Mouse (Mus musculus) small intestine, adult 2 months (tissue): ENCODE results near the gene Adcy4. TPM values are rescaled to one million over a fixed set of nuclear protein-coding genes. Genes with fewer than 3 reads are reported as not detected.

ENCODE experiments used
- H3K27ac ChIP-seq: fragments of 200-500 bp; 2 replicates; pipeline ENCODE4 v1.5.1; 2012; ENCODE audit warnings: low read depth, low read length, control low read depth, inconsistent platforms; ENCODE audit not compliant: insufficient read depth
- H3K27me3 ChIP-seq: fragments of 200-500 bp; 2 replicates; pipeline ENCODE4 v1.6.1; 2012; ENCODE audit warnings: mild to moderate bottlenecking, moderate library complexity, low read length, inconsistent platforms; ENCODE audit not compliant: control insufficient read depth, insufficient read depth
- H3K36me3 ChIP-seq: fragments of 200-500 bp; 2 replicates; pipeline ENCODE4 v1.6.1; 2012; ENCODE audit warnings: mild to moderate bottlenecking, low read length, control low read depth, inconsistent platforms; ENCODE audit not compliant: control insufficient read depth, insufficient read depth
- H3K4me1 ChIP-seq: fragments of 200-500 bp; 2 replicates; pipeline ENCODE4 v1.6.1; 2012; ENCODE audit warnings: low read length, inconsistent platforms, mixed read lengths; ENCODE audit not compliant: control insufficient read depth, insufficient read depth, insufficient read length
- H3K4me3 ChIP-seq: fragments of 200-500 bp; 2 replicates; pipeline ENCODE4 v1.5.1; 2012; ENCODE audit warnings: low read depth, mild to moderate bottlenecking, control low read depth, inconsistent platforms, low read length, moderate library complexity
- CTCF ChIP-seq: fragments of 200-500 bp; IDR thresholded peaks from 2 replicates; pipeline ENCODE4 v1.5.1; 2012; ENCODE audit warnings: low read depth, mild to moderate bottlenecking, control low read depth, inconsistent platforms, low read length, moderate library complexity, mixed read lengths; ENCODE audit not compliant: insufficient replicate concordance, insufficient read length; ENCODE audit errors: extremely low read depth
- POLR2A ChIP-seq: fragments of 200-500 bp; IDR thresholded peaks from 2 replicates; pipeline ENCODE4 v1.6.1; 2012; ENCODE audit warnings: low read depth, mild to moderate bottlenecking, control low read depth, inconsistent platforms, low read length, moderate library complexity
- WGBS: fragments of 180-500 bp; shearing (Covaris S2); methylation state at CpG from one replicate; pipeline ENCODE4 v1.1.7; 2018; 5-methylcytosine and 5-hydroxymethylcytosine counted together
- polyA plus RNA-seq: library from polyadenylated mRNA; depleted of rRNA; stranded (reverse); fragments of >200 nt; gene quantifications from 2 replicates; pipeline ENCODE4 v1.2.3, GENCODE M21; 2012

The Adcy4 gene
- polyA plus RNA-seq, 1 experiment: 6.1 TPM

GRCm38 (mm10) chr14:55825216-55826051 is 41.5 kb upstream of the Adcy4 start:
- H3K36me3 ChIP-seq: no peaks in the 10 kb centered on the region
- peak overlapping the region; percentile 59 for H3K4me3 ChIP-seq
- 8% methylated on average over 33 of the region's 37 CpGs for WGBS
- H3K4me1 ChIP-seq: peaks cover 5% of the 10 kb centered on the region
- peak overlapping the region; percentile 14; the same call in 1 of the 2 replicates for H3K27ac ChIP-seq
- peaks cover 28% of the 10 kb centered on the region for H3K27me3 ChIP-seq
- no peak for TF ChIP-seq POLR2A
- TF ChIP-seq CTCF: no peak

- Histone ChIP-seq H3K27ac (peak overlapping the region; percentile 68), H3K4me1 (peaks cover 5% of the 10 kb centered on the region), H3K4me3 (peak overlapping the region; percentile 63), H3K27me3 (peaks cover 28% of the 10 kb centered on the region), H3K36me3 (no peaks in the 10 kb centered on the region)
- WGBS: 10% methylated on average over 32 of the region's 32 CpGs
- TF ChIP-seq POLR2A: no peak
- TF ChIP-seq CTCF: no peak
Measured at GRCm38 (mm10) chr14:55824481-55825215, 40.8 kb upstream of the Adcy4 start.

- TF ChIP-seq CTCF (no peak), POLR2A (0 out of 2 replicates have a peak, but pooled peaks have one; percentile 10)
- H3K4me1 ChIP-seq: peaks cover 5% of the 10 kb centered on the region
- H3K27me3 ChIP-seq: peaks cover 28% of the 10 kb centered on the region
- H3K36me3 ChIP-seq: no peaks in the 10 kb centered on the region
- peak overlapping the region; percentile 68 for H3K27ac ChIP-seq
- WGBS: 15% methylated on average over 10 of the region's 10 CpGs
- peak overlapping the region; percentile 63 for H3K4me3 ChIP-seq
Measured at GRCm38 (mm10) chr14:55824001-55824480, 40.1 kb upstream of the Adcy4 start.

GRCm38 (mm10) chr14:55822991-55823762 is 39.3 kb upstream of the Adcy4 start, which contains the start of gene Nfatc4:
Gene Nfatc4, plus strand, starts transcription at chr14:55823144.
- Histone ChIP-seq H3K27me3 (peaks cover 28% of the 10 kb centered on the region), H3K4me1 (peaks cover 5% of the 10 kb centered on the region), H3K36me3 (no peaks in the 10 kb centered on the region), H3K4me3 (peak within 1 kb of the TSS; percentile 63), H3K27ac (peak within 1 kb of the TSS; percentile 68)
- TF ChIP-seq POLR2A: no peak
- no peak for TF ChIP-seq CTCF
- WGBS: under 1% methylated on average over 44 of the region's 46 CpGs

GRCm38 (mm10) chr14:55822435-55822990 is 38.6 kb upstream of the Adcy4 start:
- H3K27me3 ChIP-seq: peaks cover 28% of the 10 kb centered on the region
- peak overlapping the region; percentile 63 for H3K4me3 ChIP-seq
- no peaks in the 10 kb centered on the region for H3K36me3 ChIP-seq
- H3K27ac ChIP-seq: peak overlapping the region; percentile 41; the same call in 1 of the 2 replicates
- WGBS: 2% methylated on average over 13 of the region's 13 CpGs
- H3K4me1 ChIP-seq: peaks cover 5% of the 10 kb centered on the region
- TF ChIP-seq POLR2A (no peak), CTCF (peak; percentile 94; the same call in 1 of the 2 replicates)

GRCm38 (mm10) chr14:55820576-55820975 is 36.7 kb upstream of the Adcy4 start:
- H3K36me3 ChIP-seq: no peaks in the 10 kb centered on the region
- 83% methylated on average over 9 of the region's 9 CpGs for WGBS
- TF ChIP-seq CTCF (no peak), POLR2A (no peak)
- peaks cover 24% of the 10 kb centered on the region for H3K27me3 ChIP-seq
- peaks cover 6% of the 10 kb centered on the region for H3K4me1 ChIP-seq
- no peak overlapping the region for H3K27ac ChIP-seq
- H3K4me3 ChIP-seq: no peak overlapping the region
